ENCODE assay signal across 8 mouse cellular contexts in the genomic region with DNA sequence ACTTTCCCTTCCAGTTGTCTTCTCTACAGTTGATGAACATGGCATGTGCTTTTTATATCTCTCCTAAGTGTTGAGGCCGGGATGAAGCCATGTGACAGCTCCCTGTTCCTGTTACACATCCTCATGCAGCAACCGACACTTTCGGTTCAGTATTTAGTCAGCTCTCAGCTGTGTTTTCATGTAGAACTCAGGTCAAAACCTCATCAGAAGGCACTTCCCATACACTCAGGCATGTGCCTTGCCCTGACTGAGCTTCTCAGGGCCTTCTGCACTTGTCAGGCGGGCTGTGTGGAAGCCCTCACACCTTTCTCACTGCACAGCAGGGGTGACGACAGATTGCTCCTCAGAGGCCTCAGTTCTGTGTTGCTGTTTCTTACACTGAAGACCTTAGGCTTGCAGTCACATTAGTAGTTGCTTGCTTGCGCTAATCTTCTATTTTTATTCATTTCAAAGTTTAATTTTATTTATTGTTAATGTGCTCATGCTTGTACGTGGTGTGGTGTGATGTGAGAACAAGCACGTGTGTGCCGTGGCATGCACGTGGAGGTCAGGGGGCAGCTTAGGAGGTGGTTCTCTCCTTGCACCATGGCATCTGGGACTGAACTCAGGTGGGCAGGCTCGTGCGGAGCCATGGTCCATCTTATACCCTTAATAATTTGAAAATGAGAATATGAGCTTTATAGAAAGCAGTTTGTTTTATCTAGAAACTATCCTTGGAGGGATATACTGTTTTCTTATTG. TPM values are rescaled to one million over a fixed set of nuclear protein-coding genes. Genes with fewer than 3 reads are reported as not detected.
DNase-seq lines count a peak whose midpoint lies in the region; ATAC-seq and TF ChIP-seq lines count a peak whose summit lies in the region.

No protein-coding gene starts in this region.

- no peaks in the 10 kb centered on the region for H3K27me3 ChIP-seq in neural tube, embryonic 13.5 days
- H3K27me3 ChIP-seq in cerebellum, adult 2 months (ENCODE audit: control insufficient read depth, insufficient read depth, low read length) = no peaks in the 10 kb centered on the region; the same call in 1 of the 2 replicates

- 62% methylated on average over 12 of the region's 12 CpGs for WGBS in neural tube, embryonic 13.5 days
- 89% methylated on average over 12 of the region's 12 CpGs for WGBS in cerebellum, adult 2 months

- TF ChIP-seq POLR2A in cerebellum, adult 2 months (IDR thresholded peaks at IDR 0.05; ENCODE audit: borderline replicate concordance, insufficient read depth, low read length) = no peak

- H3K4me3 ChIP-seq in neural tube, embryonic 13.5 days = no peak overlapping the region
- H3K4me3 ChIP-seq in cerebellum, adult 2 months (replicated peaks; ENCODE audit: insufficient read depth, low read depth, low read length) = no peak overlapping the region

- TF ChIP-seq CTCF in cerebellum, adult 2 months (IDR thresholded peaks at IDR 0.05; ENCODE audit: borderline replicate concordance, insufficient read depth, low read depth, low read length) = no peak

- intact Hi-C loops in heart, postnatal 25 days (cut with DNase I) = loop anchor here (5.0 kb wide), 1 partner anchor 114 kb away; no protein-coding TSS in a partner anchor

- peaks cover 20% of the 10 kb centered on the region for H3K4me1 ChIP-seq in neural tube, embryonic 13.5 days (replicated peaks)
- no peaks in the 10 kb centered on the region for H3K4me1 ChIP-seq in cerebellum, adult 2 months (ENCODE audit: control insufficient read depth, insufficient read depth, low read length)

- no peak overlapping the region for H3K9ac ChIP-seq in neural tube, embryonic 13.5 days

- no peak overlapping the region for H3K27ac ChIP-seq in neural tube, embryonic 13.5 days (replicated peaks)
- no peak overlapping the region for H3K27ac ChIP-seq in cerebellum, adult 2 months (ENCODE audit: insufficient read depth, low read length)

- peak; percentile 94 for DNase-seq in heart, adult 11 months
- no peak for DNase-seq in heart, postnatal 25 days (ENCODE audit: low spot score)
- no peak for DNase-seq in neural tube, embryonic 10.5 days (ENCODE audit: extremely low spot score, low spot score)
- DNase-seq in thymus, postnatal 4 days = peak; percentile 36
- no peak for DNase-seq in cerebellum, adult 9-10 months
- no peak for DNase-seq in cerebellum, adult 2 months

- H3K36me3 ChIP-seq in neural tube, embryonic 13.5 days = no peaks in the 10 kb centered on the region

- H3K9me3 ChIP-seq in neural tube, embryonic 13.5 days = no peaks in the 10 kb centered on the region

- peak; percentile 65; the same call in 1 of the 2 replicates for ATAC-seq in neural tube, embryonic 13.5 days (ENCODE audit: low read depth)
- peak; percentile 37 to 39; a peak in 3 of 4 replicates for ATAC-seq in hematopoietic stem cell, adult 5-6 weeks (replicated peaks in 1 of 2; ENCODE audit: insufficient read depth in 1 of 2, low FRiP score in 2 of 2, low TSS enrichment in 1 of 2, low read depth in 1 of 2, poor library complexity in 2 of 2, severe bottlenecking in 2 of 2)

- H3K4me2 ChIP-seq in neural tube, embryonic 13.5 days = no peak overlapping the region

RNA-seq across cellular contexts. Expression of a gene that starts 30.5 kb away (rescaled TPM):
- 10 to 100 TPM; 20.3 to 21.7 TPM for total RNA-seq in heart, postnatal 25 days (2021)
- polyA plus RNA-seq in neural tube, embryonic 13.5 days (2015; fragmentation: Nextera tagmentation; extraction: Ambion mirVana) = 9.6 and 10.3 TPM in 2 replicates
- total RNA-seq in hematopoietic stem cell, adult 5-6 weeks (2017) = 22.4 and 27.0 TPM in 2 replicates
- polyA plus RNA-seq in cerebellum, adult 2 months (2012; rRNA removed) = 21.0 and 21.5 TPM in 2 replicates

Comparison
In these comparisons a context has a peak if more than half of its experiments do, and no peak if none do; other contexts are left out.
1. DNase-seq: peak in heart, adult 11 months (single experiment) and thymus, postnatal 4 days (single experiment); none in heart, postnatal 25 days (single experiment), neural tube, embryonic 10.5 days (single experiment), cerebellum, adult 9-10 months (single experiment) and cerebellum, adult 2 months (0 of 2).